Mouse (Mus musculus): ENCODE results near the gene Ears2. TPM values are rescaled to one million over a fixed set of nuclear protein-coding genes. Genes with fewer than 3 reads are reported as not detected.

Ears2 gene
- polyA plus RNA-seq, 1 experiment from 2014 or later: 19.8 TPM

DNA sequence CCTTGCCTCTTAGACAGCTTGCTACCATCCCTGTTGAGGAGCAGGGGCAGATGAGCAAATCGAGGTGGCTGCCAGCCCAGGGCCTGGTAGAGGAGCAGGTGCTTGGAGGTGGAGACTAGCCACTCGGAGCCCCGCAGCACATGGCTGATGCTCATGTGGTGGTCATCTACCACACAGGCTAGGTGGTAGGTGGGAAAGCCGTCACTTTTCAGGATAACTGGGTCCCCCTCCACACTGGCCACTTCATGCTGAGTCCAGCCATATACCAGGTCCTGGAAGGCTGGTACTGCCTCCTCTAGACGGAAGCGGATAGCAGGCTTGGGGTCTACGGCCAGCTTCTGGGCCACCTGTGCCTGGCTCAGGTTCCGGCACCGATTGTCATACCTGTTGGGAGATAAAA, 18.9 kb downstream of the Ears2 start:
- Histone ChIP-seq H3K36me3 (ENCODE audit: control insufficient read depth, insufficient read depth, low read length) (peaks cover 45% of the 10 kb centered on the region), H3K27ac (ENCODE audit: low read depth) (no peak overlapping the region)

DNA sequence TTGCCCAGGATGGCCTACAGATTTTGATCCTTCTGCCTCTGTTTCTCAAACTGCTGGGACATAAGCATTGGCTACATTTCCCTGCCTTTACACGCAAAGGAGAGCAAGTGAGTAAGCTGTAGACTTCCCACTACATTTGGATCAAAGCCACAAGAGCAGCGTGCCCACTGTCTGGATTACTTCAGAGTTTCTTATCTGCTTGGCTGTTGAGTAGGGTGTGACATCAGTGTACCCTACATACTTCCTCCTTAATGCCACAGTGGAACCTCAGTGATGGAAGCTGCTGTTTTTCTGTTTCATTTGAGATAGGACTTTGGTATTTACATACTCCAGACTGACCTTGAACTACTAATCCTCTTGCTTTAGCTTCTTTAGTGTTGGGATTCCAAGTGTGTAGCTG, 20.2 kb downstream of the Ears2 start:
- DNase-seq (ENCODE audit: low spot score) (no peak), ATAC-seq (replicated peaks; ENCODE audit: low FRiP score, low TSS enrichment, low read depth) (no peak)
- Histone ChIP-seq H3K9ac (ENCODE audit: low read length) (no peak overlapping the region), H3K36me3 (ENCODE audit: control insufficient read depth, insufficient read depth, low read length) (peaks cover 51% of the 10 kb centered on the region), H3K9me3 (ENCODE audit: control insufficient read depth, low read length) (no peaks in the 10 kb centered on the region), H3K27ac (ENCODE audit: low read depth) (0 out of 2 replicates have a peak overlapping the region, but pooled peaks have one; percentile 47), H3K27me3 (replicated peaks; ENCODE audit: control insufficient read depth, insufficient read depth, low read length) (no peaks in the 10 kb centered on the region), H3K4me1 (replicated peaks; ENCODE audit: control insufficient read depth, insufficient read depth, low read length) (no peaks in the 10 kb centered on the region), H3K4me2 (ENCODE audit: low read length) (no peak overlapping the region), H3K4me3 (ENCODE audit: low read depth, low read length) (no peak overlapping the region)
- WGBS: 70% methylated on average over 2 of the region's 2 CpGs

More for the DNA sequence above, 18.9 kb downstream of the Ears2 start:
- H3K9ac ChIP-seq (ENCODE audit: low read length): no peak overlapping the region
- H3K9me3 ChIP-seq (ENCODE audit: control insufficient read depth, low read length): no peaks in the 10 kb centered on the region
- ATAC-seq (replicated peaks; ENCODE audit: low FRiP score, low TSS enrichment, low read depth) (no peak), DNase-seq (ENCODE audit: low spot score) (no peak)
- H3K4me3 ChIP-seq (ENCODE audit: low read depth, low read length): no peak overlapping the region
- WGBS: 94% methylated on average over 9 of the region's 9 CpGs
- no peaks in the 10 kb centered on the region for H3K27me3 ChIP-seq (replicated peaks; ENCODE audit: control insufficient read depth, insufficient read depth, low read length)
- H3K4me1 ChIP-seq (replicated peaks; ENCODE audit: control insufficient read depth, insufficient read depth, low read length): no peaks in the 10 kb centered on the region
- no peak overlapping the region for H3K4me2 ChIP-seq (ENCODE audit: low read length)

DNA sequence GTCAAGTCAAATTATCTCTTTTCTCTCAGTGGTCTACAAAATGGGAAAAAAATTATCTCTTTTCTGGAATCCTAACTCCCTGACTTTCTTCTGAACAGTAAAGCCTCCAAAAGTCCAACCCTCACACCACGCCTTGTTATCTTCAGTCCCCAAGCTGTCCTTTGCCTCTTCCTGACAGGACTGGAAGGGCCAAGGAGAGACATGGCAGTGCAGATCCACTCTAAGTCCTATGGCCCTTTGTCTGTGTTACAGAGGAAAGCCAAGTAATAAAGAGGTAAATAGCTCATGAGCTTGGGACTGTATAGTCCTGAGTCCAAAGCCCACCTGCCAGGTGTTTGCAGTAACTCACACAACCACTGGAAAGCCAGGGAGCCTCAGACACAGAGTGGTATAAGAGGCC, 21.4 kb downstream of the Ears2 start:
- Histone ChIP-seq H3K4me3 (ENCODE audit: low read depth, low read length) (no peak overlapping the region), H3K9ac (ENCODE audit: low read length) (no peak overlapping the region), H3K36me3 (ENCODE audit: control insufficient read depth, insufficient read depth, low read length) (peaks cover 52% of the 10 kb centered on the region), H3K27me3 (replicated peaks; ENCODE audit: control insufficient read depth, insufficient read depth, low read length) (no peaks in the 10 kb centered on the region), H3K9me3 (ENCODE audit: control insufficient read depth, low read length) (no peaks in the 10 kb centered on the region), H3K4me2 (ENCODE audit: low read length) (no peak overlapping the region), H3K27ac (ENCODE audit: low read depth) (0 out of 2 replicates have a peak overlapping the region, but pooled peaks have one; percentile 16), H3K4me1 (replicated peaks; ENCODE audit: control insufficient read depth, insufficient read depth, low read length) (no peaks in the 10 kb centered on the region)
- WGBS: 73% methylated on average over 1 of the region's 1 CpGs
- DNase-seq (ENCODE audit: low spot score): no peak
- ATAC-seq (replicated peaks; ENCODE audit: low FRiP score, low TSS enrichment, low read depth): no peak

DNA sequence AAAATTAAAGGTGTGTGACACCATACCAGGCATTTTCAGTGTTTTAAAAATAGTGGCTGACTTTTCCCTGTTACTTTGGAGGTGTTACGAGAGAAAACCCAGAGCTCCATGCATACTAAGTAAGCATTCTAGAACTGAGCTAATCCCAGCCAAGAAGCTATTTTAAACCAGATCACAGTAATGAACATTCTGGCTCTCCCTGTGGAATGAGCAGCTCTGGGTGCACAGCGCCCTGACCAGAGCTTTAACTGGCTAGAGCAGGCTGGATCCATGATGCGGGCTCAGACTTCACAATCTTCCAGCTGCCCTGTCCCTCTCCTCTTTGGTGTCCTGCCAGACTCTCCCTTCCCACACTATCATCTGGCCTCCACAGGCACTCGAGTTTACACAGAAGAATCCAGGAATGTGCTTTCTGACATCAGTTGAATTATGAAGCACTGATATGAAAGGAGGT, 21.9 kb downstream of the Ears2 start:
- Histone ChIP-seq H3K9ac (ENCODE audit: low read length) (no peak overlapping the region), H3K27ac (ENCODE audit: low read depth) (no peak overlapping the region; the same call in 1 of the 2 replicates), H3K4me1 (replicated peaks; ENCODE audit: control insufficient read depth, insufficient read depth, low read length) (no peaks in the 10 kb centered on the region), H3K4me2 (ENCODE audit: low read length) (no peak overlapping the region), H3K9me3 (ENCODE audit: control insufficient read depth, low read length) (no peaks in the 10 kb centered on the region), H3K36me3 (ENCODE audit: control insufficient read depth, insufficient read depth, low read length) (peaks cover 52% of the 10 kb centered on the region), H3K4me3 (ENCODE audit: low read depth, low read length) (no peak overlapping the region), H3K27me3 (replicated peaks; ENCODE audit: control insufficient read depth, insufficient read depth, low read length) (no peaks in the 10 kb centered on the region)
- ATAC-seq (replicated peaks; ENCODE audit: low FRiP score, low TSS enrichment, low read depth): 0 out of 2 replicates have a peak, but pooled peaks have one; percentile 57
- no peak for DNase-seq (ENCODE audit: low spot score)
- WGBS: 61% methylated on average over 4 of the region's 4 CpGs

DNA sequence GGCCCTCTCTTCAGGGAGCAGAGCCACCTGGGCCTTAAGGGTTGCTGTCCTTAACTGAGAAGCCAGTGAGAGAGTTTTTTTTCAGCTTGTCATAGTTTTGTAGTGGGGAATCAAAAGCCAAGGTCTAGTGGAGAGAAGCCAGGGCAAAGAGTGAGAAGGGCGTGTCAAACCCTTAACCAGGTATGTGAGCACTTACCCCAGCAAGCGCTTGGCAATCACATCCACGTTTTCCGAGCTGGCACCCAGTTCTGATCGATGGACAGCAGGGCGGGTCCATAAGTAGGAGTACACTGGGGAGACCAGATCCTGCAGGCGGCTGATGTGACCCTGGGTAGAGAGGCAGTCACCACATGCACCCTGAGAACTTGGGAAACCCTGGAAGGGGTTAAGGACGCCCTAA, 23.0 kb downstream of the Ears2 start:
- peaks cover 60% of the 10 kb centered on the region for H3K36me3 ChIP-seq (ENCODE audit: control insufficient read depth, insufficient read depth, low read length)
- WGBS: 91% methylated on average over 8 of the region's 8 CpGs
- DNase-seq (ENCODE audit: low spot score) (no peak), ATAC-seq (replicated peaks; ENCODE audit: low FRiP score, low TSS enrichment, low read depth) (no peak)
- no peaks in the 10 kb centered on the region for H3K9me3 ChIP-seq (ENCODE audit: control insufficient read depth, low read length)
- no peaks in the 10 kb centered on the region for H3K4me1 ChIP-seq (replicated peaks; ENCODE audit: control insufficient read depth, insufficient read depth, low read length)
- no peak overlapping the region for H3K4me2 ChIP-seq (ENCODE audit: low read length)
- H3K9ac ChIP-seq (ENCODE audit: low read length): no peak overlapping the region
- H3K27ac ChIP-seq (ENCODE audit: low read depth): no peak overlapping the region
- no peak overlapping the region for H3K4me3 ChIP-seq (ENCODE audit: low read depth, low read length)
- no peaks in the 10 kb centered on the region for H3K27me3 ChIP-seq (replicated peaks; ENCODE audit: control insufficient read depth, insufficient read depth, low read length)

DNA sequence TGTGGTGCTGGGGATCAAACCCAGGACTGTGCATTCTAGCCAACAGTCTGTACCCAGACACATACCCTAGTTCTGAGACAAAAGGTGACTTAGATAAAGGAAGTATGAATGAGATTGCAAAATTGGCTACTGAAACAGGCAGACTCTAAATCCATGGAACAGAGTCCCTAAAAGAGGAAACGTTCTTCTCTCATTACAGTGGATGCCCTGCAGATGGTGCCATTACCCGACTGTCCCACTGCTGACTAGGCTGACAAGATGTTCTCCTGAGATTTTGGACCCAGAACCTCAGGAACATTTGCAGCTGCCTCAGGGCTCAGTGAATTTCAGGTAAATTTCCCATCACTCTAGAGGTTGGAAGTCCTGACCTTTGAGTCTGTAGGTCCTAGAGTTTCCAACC, 32.7 kb downstream of the Ears2 start:
- Histone ChIP-seq H3K9me3 (ENCODE audit: control insufficient read depth, low read length) (no peaks in the 10 kb centered on the region), H3K27ac (ENCODE audit: low read depth) (no peak overlapping the region), H3K4me3 (ENCODE audit: low read depth, low read length) (no peak overlapping the region), H3K4me1 (replicated peaks; ENCODE audit: control insufficient read depth, insufficient read depth, low read length) (no peaks in the 10 kb centered on the region), H3K4me2 (ENCODE audit: low read length) (no peak overlapping the region), H3K36me3 (ENCODE audit: control insufficient read depth, insufficient read depth, low read length) (peaks cover 15% of the 10 kb centered on the region), H3K27me3 (replicated peaks; ENCODE audit: control insufficient read depth, insufficient read depth, low read length) (no peaks in the 10 kb centered on the region), H3K9ac (ENCODE audit: low read length) (no peak overlapping the region)
- 37% methylated on average over 2 of the region's 2 CpGs for WGBS
- DNase-seq (ENCODE audit: low spot score) (no peak), ATAC-seq (replicated peaks; ENCODE audit: low FRiP score, low TSS enrichment, low read depth) (no peak)

DNA sequence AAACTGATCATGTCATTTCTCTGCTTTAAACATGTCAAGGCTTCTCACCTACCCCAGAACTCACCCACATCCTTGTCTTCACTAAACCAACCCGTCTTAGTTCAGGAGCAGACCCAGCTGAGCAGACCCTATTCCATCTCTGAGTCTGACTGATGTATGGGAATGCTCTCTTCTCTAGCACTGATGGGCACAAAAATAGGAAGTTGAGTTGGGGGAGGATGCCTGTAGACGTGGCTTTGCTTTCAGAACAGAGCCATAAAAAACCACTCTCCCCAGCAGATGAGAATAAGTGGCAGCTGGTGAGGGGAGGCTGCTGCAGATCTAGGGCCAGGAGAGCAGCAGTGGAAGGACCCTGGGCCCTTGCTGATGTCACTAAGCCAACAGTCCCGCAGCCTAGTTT, 33.7 kb downstream of the Ears2 start:
- Histone ChIP-seq H3K36me3 (ENCODE audit: control insufficient read depth, insufficient read depth, low read length) (peaks cover 6% of the 10 kb centered on the region), H3K9ac (ENCODE audit: low read length) (no peak overlapping the region), H3K27me3 (replicated peaks; ENCODE audit: control insufficient read depth, insufficient read depth, low read length) (no peaks in the 10 kb centered on the region), H3K9me3 (ENCODE audit: control insufficient read depth, low read length) (no peaks in the 10 kb centered on the region), H3K27ac (ENCODE audit: low read depth) (no peak overlapping the region), H3K4me2 (ENCODE audit: low read length) (no peak overlapping the region), H3K4me3 (ENCODE audit: low read depth, low read length) (no peak overlapping the region), H3K4me1 (replicated peaks; ENCODE audit: control insufficient read depth, insufficient read depth, low read length) (no peaks in the 10 kb centered on the region)
- WGBS: 39% methylated on average over 3 of the region's 3 CpGs
- DNase-seq (ENCODE audit: low spot score) (no peak), ATAC-seq (replicated peaks; ENCODE audit: low FRiP score, low TSS enrichment, low read depth) (no peak)

DNA sequence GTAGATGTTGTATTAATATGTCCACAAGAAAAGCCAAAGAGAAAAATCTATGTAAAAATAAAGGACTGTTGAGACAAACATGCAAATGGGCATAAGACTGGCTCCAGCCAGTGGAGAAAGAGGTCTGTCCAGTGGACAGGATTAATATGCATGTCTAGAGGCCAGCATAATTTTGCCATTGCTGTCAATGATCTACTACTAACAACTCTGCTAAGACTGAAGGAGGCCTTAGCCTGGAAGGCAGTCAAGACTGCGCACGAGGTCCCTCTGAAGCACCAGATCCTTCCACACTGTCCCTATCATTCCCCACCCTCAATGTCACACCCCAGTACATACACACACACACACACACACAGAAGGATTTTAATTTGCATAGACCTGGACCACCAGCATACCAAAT, 44.9 kb downstream of the Ears2 start:
- Histone ChIP-seq H3K9me3 (ENCODE audit: control insufficient read depth, low read length) (no peaks in the 10 kb centered on the region), H3K27ac (ENCODE audit: low read depth) (no peak overlapping the region), H3K4me2 (ENCODE audit: low read length) (no peak overlapping the region), H3K36me3 (ENCODE audit: control insufficient read depth, insufficient read depth, low read length) (no peaks in the 10 kb centered on the region), H3K4me1 (replicated peaks; ENCODE audit: control insufficient read depth, insufficient read depth, low read length) (peaks cover 4% of the 10 kb centered on the region), H3K9ac (ENCODE audit: low read length) (no peak overlapping the region), H3K4me3 (ENCODE audit: low read depth, low read length) (no peak overlapping the region), H3K27me3 (replicated peaks; ENCODE audit: control insufficient read depth, insufficient read depth, low read length) (no peaks in the 10 kb centered on the region)
- ATAC-seq (replicated peaks; ENCODE audit: low FRiP score, low TSS enrichment, low read depth): no peak
- 97% methylated on average over 2 of the region's 2 CpGs for WGBS
- DNase-seq (ENCODE audit: low spot score): no peak

DNA sequence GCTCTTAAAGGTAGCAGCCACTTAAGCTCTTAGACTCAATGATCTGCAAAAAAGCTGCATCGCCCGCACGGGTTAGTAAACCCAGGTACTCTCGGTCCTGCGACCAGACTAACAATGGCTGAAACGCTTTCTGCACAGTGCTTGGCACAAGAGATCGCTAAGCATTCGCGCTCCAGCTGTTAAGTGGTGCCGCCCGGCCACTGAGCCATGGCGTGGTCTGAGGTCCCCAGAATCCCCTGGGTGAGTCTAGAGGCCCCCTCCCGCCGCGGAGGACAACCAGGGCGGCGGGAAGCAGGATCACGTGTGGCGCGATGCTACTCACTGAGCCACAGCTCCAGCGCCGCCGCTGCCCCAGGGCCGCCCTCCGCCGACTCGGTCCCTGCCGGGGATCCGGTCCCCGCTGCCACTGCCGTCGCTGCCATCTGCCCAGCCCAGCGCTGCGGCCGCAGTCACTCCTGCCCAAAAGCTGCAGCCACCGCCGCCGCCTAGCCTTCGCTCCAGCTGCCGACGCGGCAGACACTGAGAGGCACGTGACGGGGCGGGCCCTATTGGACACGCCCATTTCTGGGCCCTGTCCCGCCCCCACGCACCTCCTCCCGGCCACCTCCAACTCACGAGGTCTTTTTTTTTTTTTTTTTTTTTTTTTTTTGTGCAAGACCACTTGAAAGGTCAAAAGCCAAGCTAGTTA, 46.3 kb downstream of the Ears2 start, which contains the start of gene Gga2:
Gene Gga2 (minus strand): TSS at position 556 of the 688 bp plus-strand sequence.
- Histone ChIP-seq H3K36me3 (ENCODE audit: control insufficient read depth, insufficient read depth, low read length) (no peaks in the 10 kb centered on the region), H3K4me1 (replicated peaks; ENCODE audit: control insufficient read depth, insufficient read depth, low read length) (peaks cover 7% of the 10 kb centered on the region), H3K9ac (ENCODE audit: low read length) (peak within 1 kb of the TSS; percentile 78), H3K9me3 (ENCODE audit: control insufficient read depth, low read length) (no peaks in the 10 kb centered on the region), H3K4me2 (ENCODE audit: low read length) (peak within 1 kb of the TSS; percentile 68), H3K4me3 (ENCODE audit: low read depth, low read length) (peak within 1 kb of the TSS; percentile 85), H3K27me3 (replicated peaks; ENCODE audit: control insufficient read depth, insufficient read depth, low read length) (no peaks in the 10 kb centered on the region), H3K27ac (ENCODE audit: low read depth) (peak within 1 kb of the TSS; percentile 71)
- whole genome bisulfite sequencing: under 1% methylated on average over 49 of the region's 50 CpGs
- ATAC-seq (replicated peaks; ENCODE audit: low FRiP score, low TSS enrichment, low read depth): peak; percentile 81
- peak; percentile 92 for DNase-seq (ENCODE audit: low spot score)
